Mouse (Mus musculus) heart, embryonic 13.5 days (tissue): ENCODE measurements at regions not wholly inside any gene's neighbourhood (a gene's known extent, or its start where the extent isn't known, plus 50 kb on each side); places are given as distances from the start of the nearest gene placed in this dataset.

Experiments
- ATAC-seq: fragments of 200-750 bp; cut with Nextera tagmentation; 2 replicates; pipeline ENCODE4 v1.8.0; 2017; ENCODE audit warnings: moderate TSS enrichment; ENCODE audit not compliant: insufficient number of reproducible peaks, low FRiP score, low TSS enrichment; ENCODE audit errors: extremely low read depth
- H3K27ac ChIP-seq: fragments of 300-500 bp; sonication (generic); replicated peaks from 2 replicates; pipeline ENCODE4 v1.5.1; 2015; ENCODE audit warnings: moderate library complexity, mild to moderate bottlenecking, inconsistent platforms
- H3K27me3 ChIP-seq: fragments of 300-500 bp; sonication (generic); replicated peaks from 2 replicates; pipeline ENCODE4 v1.6.1; 2015; ENCODE audit warnings: mild to moderate bottlenecking, inconsistent platforms
- H3K36me3 ChIP-seq: fragments of 300-500 bp; sonication (generic); 2 replicates; pipeline ENCODE4 v1.6.1; 2015; ENCODE audit warnings: mild to moderate bottlenecking, inconsistent platforms
- H3K4me1 ChIP-seq: fragments of 300-500 bp; sonication (generic); 2 replicates; pipeline ENCODE4 v1.6.1; 2015; ENCODE audit warnings: inconsistent platforms
- H3K4me2 ChIP-seq: fragments of 300-500 bp; sonication (generic); 2 replicates; pipeline ENCODE4 v1.6.1; 2015; ENCODE audit warnings: inconsistent platforms, mild to moderate bottlenecking, moderate library complexity
- H3K4me3 ChIP-seq: fragments of 300-500 bp; sonication (generic); 2 replicates; pipeline ENCODE4 v1.5.1; 2015; ENCODE audit warnings: moderate library complexity, mild to moderate bottlenecking, inconsistent platforms
- H3K9ac ChIP-seq: fragments of 300-500 bp; sonication (generic); 2 replicates; pipeline ENCODE4 v1.6.1; 2015; ENCODE audit warnings: inconsistent platforms, mild to moderate bottlenecking, moderate library complexity
- H3K9me3 ChIP-seq: fragments of 300-500 bp; sonication (generic); 2 replicates; pipeline ENCODE4 v1.6.1; 2016; ENCODE audit warnings: inconsistent platforms
- WGBS: fragments of 180-500 bp; shearing (Covaris S2); methylation state at CpG from one replicate; pipeline ENCODE4 v1.1.7; 2015; ENCODE audit warnings: mixed read lengths; 5-methylcytosine and 5-hydroxymethylcytosine counted together

DNA sequence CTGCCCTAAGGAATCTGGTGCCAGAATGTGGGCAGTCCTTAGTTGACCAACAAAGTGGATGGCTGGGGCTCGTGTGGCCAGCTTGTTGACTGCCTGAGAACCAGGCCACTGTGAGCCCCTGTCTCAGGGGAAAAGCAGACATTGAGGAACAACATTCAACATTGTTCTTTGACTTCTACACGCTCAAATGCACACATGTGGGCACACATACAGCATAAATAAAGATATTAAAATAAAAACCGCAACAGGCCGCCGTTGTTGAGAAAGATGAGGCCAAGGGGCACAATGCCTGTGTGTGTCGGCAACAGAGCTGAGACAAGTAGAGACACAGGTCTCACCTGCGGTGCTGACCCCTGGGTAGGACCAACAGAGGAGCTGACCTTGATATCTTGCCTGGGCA lies 105.8 kb downstream of the Nxnl2 start:
- Histone ChIP-seq H3K27me3 (no peaks in the 10 kb centered on the region), H3K4me2 (no peak overlapping the region), H3K9ac (no peak overlapping the region), H3K9me3 (no peaks in the 10 kb centered on the region), H3K4me3 (no peak overlapping the region), H3K36me3 (no peaks in the 10 kb centered on the region), H3K27ac (no peak overlapping the region), H3K4me1 (peaks cover 33% of the 10 kb centered on the region)
- 79% methylated on average over 7 of the region's 7 CpGs for WGBS
- no peak for ATAC-seq

DNA sequence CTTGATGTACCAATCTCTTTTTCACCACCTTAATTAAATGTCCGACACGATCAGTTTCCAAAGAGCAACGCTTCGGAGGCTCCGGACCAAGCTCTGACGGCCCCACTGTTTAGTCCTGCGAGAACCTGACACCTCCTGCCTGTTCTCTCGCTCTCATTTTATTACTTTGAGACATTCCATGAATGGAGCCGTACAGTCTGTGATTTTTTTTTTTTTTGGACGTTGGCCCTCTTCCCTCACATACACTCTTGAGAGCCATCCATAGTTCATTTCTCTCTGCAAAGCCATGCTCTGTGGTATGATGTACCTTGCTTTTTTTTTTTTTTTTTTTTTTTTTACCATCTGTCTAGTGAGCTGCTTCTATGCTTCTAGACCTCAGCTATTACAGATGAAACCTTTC lies 106.7 kb downstream of the Nxnl2 start:
- WGBS = 69% methylated on average over 10 of the region's 10 CpGs
- no peak overlapping the region for H3K27ac ChIP-seq
- H3K9me3 ChIP-seq = no peaks in the 10 kb centered on the region
- H3K36me3 ChIP-seq = no peaks in the 10 kb centered on the region
- no peak overlapping the region for H3K4me2 ChIP-seq
- peaks cover 33% of the 10 kb centered on the region for H3K4me1 ChIP-seq
- no peaks in the 10 kb centered on the region for H3K27me3 ChIP-seq
- H3K9ac ChIP-seq = no peak overlapping the region
- ATAC-seq = no peak
- no peak overlapping the region for H3K4me3 ChIP-seq

DNA sequence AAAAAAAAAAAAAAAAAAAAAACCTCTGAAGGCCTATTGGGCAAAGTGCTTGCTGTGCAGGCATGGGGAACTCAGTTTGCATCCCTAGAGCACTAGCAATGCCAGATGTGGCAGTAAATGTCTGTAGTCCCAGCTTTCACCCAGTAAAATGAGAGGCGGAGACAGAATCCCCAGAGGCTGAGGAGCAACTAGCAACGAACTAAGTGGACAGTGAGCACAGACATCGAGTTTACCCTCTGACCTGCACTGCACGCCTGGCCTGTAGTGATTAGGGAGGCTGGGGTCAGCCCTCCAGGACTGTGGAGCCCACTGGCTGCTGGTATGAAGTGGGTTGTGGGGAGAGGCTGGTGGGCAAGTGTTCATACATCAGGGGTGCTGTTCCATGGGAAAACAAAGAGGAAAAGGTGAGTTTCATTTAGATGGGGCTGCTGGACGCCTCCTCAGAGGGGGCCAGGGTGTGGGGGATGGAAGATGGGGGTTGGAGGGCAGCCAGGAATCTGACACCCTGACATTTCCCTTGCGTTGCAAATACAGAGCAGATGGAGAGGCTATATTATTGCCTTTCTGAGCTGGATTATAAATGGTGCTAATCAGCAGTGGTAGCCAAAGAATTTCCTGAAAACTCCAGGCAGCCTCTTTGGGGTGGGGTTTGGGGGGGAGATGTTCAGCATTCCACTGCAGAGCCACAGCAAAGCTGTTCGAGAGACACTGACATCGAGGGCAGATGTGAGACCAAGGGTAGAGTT lies 109.0 kb downstream of the Nxnl2 start:
- H3K4me2 ChIP-seq = peak overlapping the region; percentile 19; the same call in 1 of the 2 replicates
- WGBS = 14% methylated on average over 8 of the region's 8 CpGs
- peak; percentile 46; the same call in 1 of the 2 replicates for ATAC-seq
- H3K4me3 ChIP-seq = no peak overlapping the region
- no peaks in the 10 kb centered on the region for H3K27me3 ChIP-seq
- H3K36me3 ChIP-seq = no peaks in the 10 kb centered on the region
- no peak overlapping the region for H3K9ac ChIP-seq
- H3K9me3 ChIP-seq = no peaks in the 10 kb centered on the region
- H3K27ac ChIP-seq = peak overlapping the region; percentile 78
- peaks cover 33% of the 10 kb centered on the region for H3K4me1 ChIP-seq

DNA sequence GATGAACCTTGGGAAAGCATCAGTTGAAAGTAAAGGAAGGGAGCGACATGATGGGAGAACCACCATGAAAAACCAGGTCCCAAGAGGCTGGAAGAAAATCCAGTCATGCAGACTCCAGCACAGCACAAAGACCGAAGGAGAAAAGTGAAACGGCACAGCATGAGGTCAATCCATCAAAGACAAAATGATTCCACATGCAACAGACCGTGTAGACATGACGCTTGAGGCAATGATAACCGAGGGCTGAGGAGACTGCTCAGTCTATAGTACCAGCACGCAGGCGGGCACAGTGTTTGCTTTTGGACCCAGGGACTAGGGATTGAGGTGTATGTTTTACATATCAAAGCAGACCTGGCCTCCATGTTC lies 109.5 kb downstream of the Nxnl2 start:
- Histone ChIP-seq H3K4me3 (no peak overlapping the region), H3K27ac (peak overlapping the region; percentile 65), H3K9ac (no peak overlapping the region), H3K9me3 (no peaks in the 10 kb centered on the region), H3K27me3 (no peaks in the 10 kb centered on the region), H3K4me2 (peak overlapping the region; percentile 19; the same call in 1 of the 2 replicates), H3K4me1 (peaks cover 33% of the 10 kb centered on the region), H3K36me3 (no peaks in the 10 kb centered on the region)
- no peak for ATAC-seq
- WGBS = 56% methylated on average over 8 of the region's 8 CpGs

DNA sequence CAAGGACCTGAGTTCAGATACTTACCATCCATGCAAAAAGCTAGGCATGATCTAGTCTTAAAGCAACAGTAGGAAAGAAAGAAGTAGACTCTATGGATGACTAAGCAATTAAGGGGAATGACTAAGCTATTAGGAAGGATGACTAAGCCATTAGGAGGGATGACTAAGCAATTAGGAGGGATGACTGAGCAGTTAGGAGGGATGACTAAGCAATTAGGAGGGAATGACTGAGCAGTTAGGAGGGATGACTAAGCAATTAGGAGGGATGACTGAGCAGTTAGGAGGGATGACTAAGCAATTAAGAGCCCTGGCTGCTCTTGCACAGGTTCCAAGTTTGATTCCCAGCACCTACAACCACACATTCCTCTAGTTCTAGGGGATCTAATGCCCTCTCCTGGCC lies 113.9 kb downstream of the Nxnl2 start:
- Histone ChIP-seq H3K36me3 (no peaks in the 10 kb centered on the region), H3K27me3 (no peaks in the 10 kb centered on the region), H3K4me1 (peaks cover 15% of the 10 kb centered on the region), H3K9ac (no peak overlapping the region), H3K27ac (no peak overlapping the region), H3K4me3 (no peak overlapping the region), H3K9me3 (peaks cover 10% of the 10 kb centered on the region), H3K4me2 (no peak overlapping the region)
- no peak for ATAC-seq

DNA sequence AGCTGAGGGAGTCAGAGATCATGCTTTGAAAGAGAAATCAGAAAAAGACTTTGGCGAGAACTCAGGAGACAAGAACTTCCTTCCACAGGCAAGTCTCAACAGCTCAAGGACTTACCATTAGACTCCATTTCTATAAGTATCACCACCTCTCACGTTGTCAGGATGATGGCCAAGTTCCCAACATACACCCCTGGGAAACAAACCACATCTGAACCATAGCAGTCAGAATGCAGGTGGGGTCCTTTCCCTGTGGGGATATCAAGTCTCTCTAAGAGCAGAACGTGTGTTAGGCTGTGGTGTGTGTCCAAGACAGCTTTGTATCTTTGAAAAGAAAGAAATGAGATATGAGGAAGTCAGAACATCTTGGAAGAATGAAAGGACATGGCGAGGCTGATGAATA lies 118.6 kb downstream of the Nxnl2 start:
- Histone ChIP-seq H3K4me2 (no peak overlapping the region), H3K9ac (no peak overlapping the region), H3K27me3 (no peaks in the 10 kb centered on the region), H3K4me1 (0 out of 2 replicates have a peak, but pooled peaks cover 6% of the 10 kb centered on the region), H3K4me3 (no peak overlapping the region), H3K36me3 (no peaks in the 10 kb centered on the region), H3K27ac (no peak overlapping the region), H3K9me3 (peaks cover 10% of the 10 kb centered on the region)
- ATAC-seq = no peak
- 66% methylated on average over 4 of the region's 4 CpGs for WGBS

DNA sequence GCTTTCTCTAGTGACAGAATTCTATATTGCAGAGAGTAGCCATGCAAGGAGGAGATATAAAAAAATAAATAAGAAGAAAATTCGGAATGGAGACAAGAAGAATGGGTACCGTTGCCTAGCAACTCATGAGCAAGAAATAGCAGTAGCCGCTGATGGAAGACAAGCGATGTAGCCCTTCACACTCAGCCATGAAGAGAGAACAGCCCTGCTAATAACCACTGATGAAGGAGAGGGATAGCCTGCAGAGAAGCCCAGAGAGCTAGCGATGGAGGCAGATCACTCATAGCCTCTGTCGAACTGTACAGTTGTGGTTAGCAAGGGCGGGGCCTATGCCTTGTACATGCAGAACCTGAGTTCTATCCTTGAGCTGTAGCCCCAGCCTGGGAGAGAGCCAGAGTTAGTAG lies 118.4 kb upstream of the S1pr3 start:
- H3K27me3 ChIP-seq = no peaks in the 10 kb centered on the region
- peaks cover 10% of the 10 kb centered on the region for H3K9me3 ChIP-seq
- no peak overlapping the region for H3K9ac ChIP-seq
- ATAC-seq = no peak
- no peaks in the 10 kb centered on the region for H3K36me3 ChIP-seq
- no peak overlapping the region for H3K27ac ChIP-seq
- 77% methylated on average over 7 of the region's 7 CpGs for WGBS
- H3K4me2 ChIP-seq = no peak overlapping the region
- H3K4me1 ChIP-seq = peaks cover 8% of the 10 kb centered on the region
- no peak overlapping the region for H3K4me3 ChIP-seq

DNA sequence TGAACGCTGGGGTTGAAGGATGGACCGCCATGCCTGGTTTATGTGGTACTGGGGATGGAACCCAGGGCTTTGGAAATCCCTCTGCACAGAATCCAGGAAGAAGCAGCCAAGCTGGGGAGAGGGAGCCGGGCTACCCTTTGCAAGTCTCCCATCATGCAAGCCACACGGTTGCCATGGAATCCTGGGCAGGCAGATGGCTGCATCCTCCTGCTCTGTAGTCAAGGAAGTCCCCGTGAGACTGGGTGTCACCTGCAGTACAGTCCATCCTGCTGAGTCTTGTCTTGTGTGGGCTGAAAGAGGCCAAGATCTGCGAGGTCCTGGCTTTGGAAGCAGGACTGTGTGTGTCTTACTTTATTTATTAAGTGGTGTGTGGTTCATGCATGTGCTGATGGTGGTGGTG lies 117.5 kb upstream of the S1pr3 start:
- Histone ChIP-seq H3K9ac (no peak overlapping the region), H3K4me3 (no peak overlapping the region), H3K9me3 (peaks cover 10% of the 10 kb centered on the region), H3K27me3 (no peaks in the 10 kb centered on the region), H3K4me2 (no peak overlapping the region), H3K36me3 (no peaks in the 10 kb centered on the region), H3K4me1 (peaks cover 16% of the 10 kb centered on the region), H3K27ac (no peak overlapping the region)
- 71% methylated on average over 6 of the region's 6 CpGs for WGBS
- no peak for ATAC-seq

DNA sequence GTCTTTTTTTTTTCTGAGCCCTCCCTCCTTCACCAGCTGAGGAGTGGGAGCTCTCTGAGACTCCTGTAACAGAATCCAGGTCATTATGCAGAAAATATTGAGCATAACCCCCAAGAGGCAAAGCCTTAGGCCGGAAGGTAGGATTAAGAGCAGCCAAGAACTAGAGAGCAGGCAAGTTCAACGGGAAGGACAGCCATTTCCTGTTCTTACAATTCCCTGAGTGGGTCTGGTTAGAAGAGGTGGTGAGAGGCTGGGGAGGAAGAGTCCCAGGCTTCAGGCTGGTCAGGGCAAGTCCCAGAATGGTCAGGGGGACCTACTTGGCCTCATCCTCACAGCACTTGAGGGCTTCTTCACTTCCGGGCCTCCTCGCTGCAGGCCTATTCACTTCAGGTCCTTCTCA lies 115.4 kb upstream of the S1pr3 start:
- Histone ChIP-seq H3K4me2 (no peak overlapping the region), H3K27me3 (no peaks in the 10 kb centered on the region), H3K36me3 (no peaks in the 10 kb centered on the region), H3K27ac (peak overlapping the region; percentile 36; the same call in 1 of the 2 replicates), H3K9me3 (peaks cover 12% of the 10 kb centered on the region), H3K9ac (no peak overlapping the region), H3K4me1 (peaks cover 27% of the 10 kb centered on the region), H3K4me3 (no peak overlapping the region)
- 67% methylated on average over 4 of the region's 4 CpGs for WGBS
- ATAC-seq = no peak

DNA sequence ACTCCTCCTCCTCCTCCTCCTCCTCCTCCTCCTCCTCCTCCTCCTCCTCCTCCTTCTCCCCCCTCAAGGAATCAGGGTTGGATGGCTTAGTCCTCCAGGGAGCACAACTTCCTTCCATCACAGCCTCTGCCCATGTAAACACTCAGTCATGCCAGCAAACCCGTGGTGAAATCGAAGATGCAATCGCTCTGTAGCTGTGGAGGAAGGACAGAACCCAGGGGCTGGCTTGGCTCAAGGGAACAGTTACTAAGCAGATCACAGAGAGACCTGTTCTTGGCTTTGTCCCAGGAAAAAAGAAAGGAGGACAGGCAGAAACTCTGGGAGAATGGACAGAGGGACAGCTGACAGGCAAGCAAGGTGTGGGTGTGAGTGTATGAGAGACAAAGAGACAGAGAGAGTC lies 112.6 kb upstream of the S1pr3 start:
- Histone ChIP-seq H3K4me3 (no peak overlapping the region), H3K4me1 (peaks cover 39% of the 10 kb centered on the region), H3K9me3 (0 out of 2 replicates have a peak, but pooled peaks cover 4% of the 10 kb centered on the region), H3K4me2 (no peak overlapping the region), H3K9ac (no peak overlapping the region), H3K27ac (no peak overlapping the region), H3K27me3 (no peaks in the 10 kb centered on the region), H3K36me3 (no peaks in the 10 kb centered on the region)
- 42% methylated on average over 3 of the region's 3 CpGs for WGBS
- ATAC-seq = 0 out of 2 replicates have a peak, but pooled peaks have one; percentile 35

DNA sequence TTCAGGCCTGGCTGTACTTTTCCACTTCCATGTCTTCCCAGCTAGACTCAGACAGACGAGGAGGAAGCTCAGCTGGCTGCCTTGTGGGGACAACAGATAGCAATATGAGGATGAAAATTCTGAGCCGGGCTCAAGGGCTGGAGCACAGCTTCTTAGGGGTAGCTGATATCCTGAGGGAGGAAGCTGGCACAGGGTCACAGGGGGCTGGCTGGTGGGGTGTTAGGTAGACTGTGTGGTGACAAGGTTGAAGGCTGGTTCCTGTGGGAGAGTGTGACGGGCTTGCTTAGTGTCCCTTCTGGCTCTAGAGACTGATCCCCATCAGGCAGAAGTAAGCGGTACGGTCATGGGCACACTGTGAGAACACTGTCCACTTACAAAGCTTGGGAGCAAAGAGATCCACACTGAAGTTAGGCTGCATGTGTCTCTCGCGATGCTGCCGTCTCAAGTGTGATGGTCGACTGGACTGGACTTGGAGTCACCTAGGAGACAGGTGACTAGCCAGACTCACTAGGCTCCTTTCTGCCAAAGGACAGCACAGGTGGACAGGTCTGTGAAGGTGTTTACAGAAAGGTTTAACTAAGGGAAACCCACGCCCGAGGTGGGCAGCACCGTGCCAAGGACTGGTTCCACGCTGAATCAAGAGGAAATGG lies 111.1 kb upstream of the S1pr3 start:
- H3K9ac ChIP-seq = no peak overlapping the region
- H3K27ac ChIP-seq = no peak overlapping the region; the same call in 1 of the 2 replicates

More for the DNA sequence above, 111.1 kb upstream of the S1pr3 start:
- Histone ChIP-seq H3K4me3 (no peak overlapping the region), H3K9me3 (0 out of 2 replicates have a peak, but pooled peaks cover 4% of the 10 kb centered on the region), H3K36me3 (no peaks in the 10 kb centered on the region), H3K4me1 (peaks cover 39% of the 10 kb centered on the region), H3K4me2 (no peak overlapping the region), H3K27me3 (no peaks in the 10 kb centered on the region)
- no peak for ATAC-seq
- 82% methylated on average over 13 of the region's 13 CpGs for WGBS
